Mouse (Mus musculus) duodenum, adult 2 months (tissue): ENCODE results near the gene Midn. TPM values are rescaled to one million over a fixed set of nuclear protein-coding genes. Genes with fewer than 3 reads are reported as not detected.

Experiments
- polyA plus RNA-seq: library from polyadenylated mRNA; depleted of rRNA; stranded (reverse); fragments of >200 nt; gene quantifications from 2 replicates; pipeline ENCODE4 v1.2.3, GENCODE M21; 2012; ENCODE audit warnings: low replicate concordance; rRNA removed

Midn gene
- polyA plus RNA-seq = 198 and 360 TPM in 2 replicates

DNA sequence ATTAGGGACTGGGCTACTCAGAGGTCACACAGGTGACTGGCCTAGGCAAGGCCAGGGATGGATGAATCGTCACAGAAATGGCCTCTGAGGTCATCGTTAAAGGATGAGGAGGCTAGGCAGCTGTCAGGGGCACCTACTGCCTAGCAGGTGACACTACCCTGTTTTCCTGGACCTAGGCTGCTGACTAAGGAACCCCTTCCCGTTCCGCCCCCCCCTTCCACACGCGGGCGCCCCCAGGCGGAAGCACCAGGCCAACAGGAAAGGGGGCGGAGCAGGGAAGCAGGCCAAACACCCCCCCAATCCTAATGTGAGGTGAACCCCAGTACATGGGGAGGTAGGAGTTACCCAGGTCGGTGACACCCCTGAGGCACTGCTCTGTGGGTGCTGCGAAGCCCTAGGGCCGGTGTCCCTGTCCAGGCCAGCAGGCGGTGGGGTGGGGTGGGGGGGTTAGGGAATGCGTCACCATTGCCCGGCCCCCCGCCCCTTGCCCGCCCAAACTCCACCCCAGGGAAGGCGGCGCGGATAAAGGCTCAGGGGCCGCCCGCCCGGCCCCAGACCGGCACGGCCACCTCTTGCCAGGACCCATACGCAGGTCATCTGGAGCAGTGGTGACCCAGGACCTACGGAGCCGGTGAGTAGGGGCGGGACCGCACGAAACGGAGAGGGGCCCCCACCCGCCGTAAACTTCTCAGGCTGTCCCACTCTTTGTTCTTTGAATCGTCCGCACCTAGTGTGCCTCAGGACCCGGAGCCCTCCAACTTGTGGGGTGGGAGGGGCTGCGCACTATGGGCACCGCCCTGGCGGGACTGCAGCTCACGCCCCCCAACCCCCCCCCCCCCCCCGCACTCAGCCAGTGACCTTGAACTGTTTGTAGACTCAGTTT is at the start of gene Midn:
TSS of gene Midn (plus strand) at position 554 of the 883 bp plus-strand sequence.

DNA sequence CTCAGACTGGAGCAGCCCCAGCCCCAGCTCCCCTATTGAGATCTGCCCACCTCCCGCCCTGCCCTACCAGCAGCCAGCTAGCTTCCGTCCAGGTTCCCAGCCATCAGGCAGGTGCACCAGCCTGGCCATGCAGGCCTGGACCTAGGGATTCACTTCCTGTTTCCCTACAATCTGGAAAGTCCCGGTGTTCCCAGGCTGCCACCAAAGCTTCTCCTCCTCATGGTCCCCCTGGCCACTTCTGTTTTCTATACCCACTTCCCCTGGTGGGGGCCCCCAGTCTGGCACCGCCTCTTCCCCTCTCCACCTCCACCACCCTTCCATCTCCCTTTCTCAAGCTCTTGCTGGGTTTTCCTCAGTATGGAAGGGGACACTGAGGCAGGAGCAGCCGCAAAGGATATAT is 42.6 kb upstream of the Midn start, which contains the start of gene Sbno2:
TSS of gene Sbno2 (minus strand) at position 112 of the 400 bp plus-strand sequence.

DNA sequence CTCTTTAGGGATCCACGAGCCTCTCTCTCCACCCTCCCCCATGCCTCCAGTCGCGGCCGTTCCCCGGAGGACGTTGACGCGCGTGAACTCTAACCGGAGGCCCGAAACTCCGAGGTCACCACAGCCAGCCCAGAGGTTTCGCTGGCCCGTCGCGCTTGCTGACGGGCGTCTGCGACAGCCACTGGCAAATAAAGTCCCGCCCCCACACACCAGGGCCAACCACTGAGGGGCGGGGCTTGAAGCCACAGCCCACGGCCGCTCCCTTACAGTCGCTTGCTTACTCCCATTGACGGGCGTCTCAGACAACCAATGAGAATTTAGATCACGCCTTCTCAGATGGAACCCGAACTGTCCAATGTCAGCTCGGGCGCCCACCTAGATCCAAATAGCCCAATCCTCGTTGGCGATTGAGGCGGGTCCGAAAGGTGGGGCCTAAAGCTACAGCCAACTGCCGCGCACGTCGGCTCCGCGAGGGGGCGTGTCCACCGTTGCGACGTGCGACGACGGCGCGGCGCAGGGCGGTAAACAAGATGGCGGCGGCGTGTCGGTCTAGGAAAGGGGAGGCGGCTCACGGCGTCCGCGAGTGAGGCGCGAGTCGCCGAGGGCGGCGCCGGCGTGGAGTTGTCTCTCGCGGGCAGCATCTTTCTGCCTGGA is 32.7 kb upstream of the Midn start, which contains the start of gene Stk11:
TSS of gene Stk11 (plus strand) at position 514 of the 654 bp plus-strand sequence.

DNA sequence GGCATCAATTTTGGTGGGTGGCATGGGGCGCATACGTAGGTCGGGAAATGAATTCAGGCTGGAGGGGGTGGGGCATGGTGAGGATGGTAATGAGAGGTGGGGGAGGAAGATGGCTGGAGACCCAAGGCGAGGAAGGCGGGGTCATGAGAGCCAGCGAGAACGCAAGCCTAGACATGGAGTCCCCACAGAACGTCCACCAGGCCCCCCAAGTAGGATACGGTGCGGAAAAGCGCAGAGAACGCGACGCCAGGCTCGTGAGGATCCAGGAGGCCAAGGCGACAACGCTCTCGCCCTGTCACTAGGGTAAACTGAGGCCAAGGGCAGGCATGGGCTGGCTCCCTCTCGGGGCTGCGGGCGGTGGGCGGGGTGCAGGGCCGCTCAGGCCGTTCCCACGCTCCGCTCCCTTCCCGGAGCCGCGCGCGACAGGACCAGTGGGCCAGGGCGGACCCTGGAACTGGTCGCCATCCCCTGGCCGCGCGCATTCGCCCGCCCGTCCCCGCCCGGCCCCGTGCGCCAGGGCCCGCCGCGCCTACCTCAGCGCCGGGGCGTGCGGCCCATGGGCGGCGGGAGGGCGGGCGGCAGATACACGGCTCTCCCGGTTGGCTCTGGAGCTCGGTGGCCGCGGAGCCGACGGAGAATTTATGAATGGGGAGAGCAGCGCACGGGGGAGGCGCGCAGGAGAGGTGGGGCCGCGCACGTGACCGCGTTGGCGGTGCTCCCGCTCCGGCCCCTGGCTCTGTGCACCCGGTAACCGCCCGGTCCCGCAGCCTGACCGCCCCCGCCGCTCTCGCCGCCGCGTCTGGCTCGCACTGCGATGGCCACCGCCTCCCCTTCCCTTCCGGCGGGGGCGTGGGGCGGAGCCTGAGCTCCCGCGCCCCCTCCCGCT is 9.3 kb upstream of the Midn start, which contains the start of gene Atp5d:
TSS of gene Atp5d (plus strand) at position 80 of the 886 bp plus-strand sequence.

DNA sequence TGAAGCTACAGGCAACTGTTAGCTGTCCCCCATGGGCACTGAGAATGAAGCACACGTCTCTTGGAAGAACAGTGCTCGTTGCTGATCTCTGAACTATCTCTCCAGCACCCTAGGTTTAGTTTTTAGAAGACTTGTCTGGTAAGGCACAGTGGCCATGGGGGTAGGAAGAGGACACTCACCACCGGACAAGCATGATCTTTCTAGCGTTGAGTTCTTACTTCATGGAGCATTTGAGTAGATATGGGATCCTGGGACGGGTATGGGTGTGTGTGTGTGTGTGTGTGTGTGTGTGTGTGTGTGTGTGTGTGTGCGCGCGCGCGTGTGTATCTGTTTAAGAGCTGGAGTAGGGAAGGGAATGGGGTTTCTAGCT is 7.4 kb upstream of the Midn start, which contains the start of gene Cbarp:
TSS of gene Cbarp (minus strand) at position 170 of the 370 bp plus-strand sequence.

DNA sequence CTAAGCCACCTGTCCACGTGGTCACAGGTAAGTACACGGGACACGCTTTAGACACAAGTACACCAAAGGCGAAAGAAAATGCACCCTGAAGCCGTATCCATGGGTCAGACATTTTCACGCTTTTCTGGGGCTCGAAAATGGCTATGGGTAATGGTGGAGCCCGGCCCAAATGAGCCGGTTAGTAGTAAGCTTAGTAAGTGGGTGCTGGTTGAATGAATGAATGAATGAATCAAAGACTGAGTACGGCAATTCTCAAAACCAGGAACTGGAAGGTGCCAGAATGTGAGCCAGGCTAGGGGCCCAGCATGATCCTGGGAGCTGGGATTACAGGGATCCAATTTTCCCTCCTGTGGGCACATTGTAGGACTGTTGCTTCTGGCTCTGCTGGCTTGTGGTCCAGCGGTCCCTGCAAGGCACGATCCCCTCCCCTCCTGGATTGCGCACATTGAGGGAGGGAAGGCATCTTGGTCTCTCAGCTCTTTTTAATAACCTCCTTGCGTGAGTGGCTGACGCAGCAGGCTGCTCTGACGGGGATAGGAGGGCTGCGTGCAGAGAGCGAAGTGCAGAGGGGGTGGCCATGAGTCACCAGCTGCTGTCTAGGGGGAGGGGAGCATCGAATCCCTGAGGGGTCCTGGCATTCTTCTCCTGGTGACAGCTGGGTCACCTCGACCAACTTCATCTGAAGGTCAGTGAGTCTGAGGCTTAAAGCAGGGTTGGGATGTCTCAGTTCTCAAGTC is 17.5 kb downstream of the Midn start, which contains the start of gene Cirbp:
TSS of gene Cirbp (plus strand) at position 594 of the 737 bp plus-strand sequence.

DNA sequence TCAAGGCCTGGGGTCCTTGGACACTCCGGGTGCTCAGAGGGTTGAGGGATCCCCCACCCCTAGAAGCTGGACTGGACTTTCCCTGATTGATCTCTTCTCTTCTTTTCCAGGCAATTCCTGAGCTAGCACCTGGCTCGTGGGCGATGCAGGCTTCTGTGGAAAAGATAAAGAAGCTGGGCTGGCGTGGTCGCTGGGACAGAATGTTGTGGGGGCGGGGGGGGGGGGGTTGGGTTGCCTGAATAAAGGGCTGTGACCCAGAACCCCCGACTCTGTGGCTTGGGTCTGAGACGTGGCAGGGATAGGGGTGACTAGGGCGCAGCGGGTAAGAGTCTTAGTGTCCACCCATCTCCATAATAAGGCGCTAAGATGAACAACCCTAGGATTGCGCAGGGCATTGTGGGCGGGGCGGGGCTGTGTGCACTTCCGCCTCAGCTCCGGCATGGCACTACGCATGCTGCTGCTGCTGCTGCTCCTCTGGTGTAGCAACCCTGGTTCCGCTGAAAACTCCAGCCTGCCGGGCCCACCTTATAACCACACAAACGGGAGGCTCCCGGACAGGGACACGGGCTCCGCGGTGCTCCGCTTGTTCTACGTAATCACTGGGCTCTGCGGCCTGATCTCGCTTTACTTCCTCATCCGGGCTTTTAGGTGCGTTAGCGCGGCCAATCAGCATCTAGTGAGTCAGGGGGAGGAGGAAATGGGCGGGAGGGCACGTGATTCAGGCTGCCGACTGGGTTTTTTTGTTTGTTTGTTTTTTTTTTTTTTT is 24.6 kb downstream of the Midn start, which contains the start of gene 1600002K03Rik:
TSS of gene 1600002K03Rik (plus strand) at position 418 of the 766 bp plus-strand sequence.

DNA sequence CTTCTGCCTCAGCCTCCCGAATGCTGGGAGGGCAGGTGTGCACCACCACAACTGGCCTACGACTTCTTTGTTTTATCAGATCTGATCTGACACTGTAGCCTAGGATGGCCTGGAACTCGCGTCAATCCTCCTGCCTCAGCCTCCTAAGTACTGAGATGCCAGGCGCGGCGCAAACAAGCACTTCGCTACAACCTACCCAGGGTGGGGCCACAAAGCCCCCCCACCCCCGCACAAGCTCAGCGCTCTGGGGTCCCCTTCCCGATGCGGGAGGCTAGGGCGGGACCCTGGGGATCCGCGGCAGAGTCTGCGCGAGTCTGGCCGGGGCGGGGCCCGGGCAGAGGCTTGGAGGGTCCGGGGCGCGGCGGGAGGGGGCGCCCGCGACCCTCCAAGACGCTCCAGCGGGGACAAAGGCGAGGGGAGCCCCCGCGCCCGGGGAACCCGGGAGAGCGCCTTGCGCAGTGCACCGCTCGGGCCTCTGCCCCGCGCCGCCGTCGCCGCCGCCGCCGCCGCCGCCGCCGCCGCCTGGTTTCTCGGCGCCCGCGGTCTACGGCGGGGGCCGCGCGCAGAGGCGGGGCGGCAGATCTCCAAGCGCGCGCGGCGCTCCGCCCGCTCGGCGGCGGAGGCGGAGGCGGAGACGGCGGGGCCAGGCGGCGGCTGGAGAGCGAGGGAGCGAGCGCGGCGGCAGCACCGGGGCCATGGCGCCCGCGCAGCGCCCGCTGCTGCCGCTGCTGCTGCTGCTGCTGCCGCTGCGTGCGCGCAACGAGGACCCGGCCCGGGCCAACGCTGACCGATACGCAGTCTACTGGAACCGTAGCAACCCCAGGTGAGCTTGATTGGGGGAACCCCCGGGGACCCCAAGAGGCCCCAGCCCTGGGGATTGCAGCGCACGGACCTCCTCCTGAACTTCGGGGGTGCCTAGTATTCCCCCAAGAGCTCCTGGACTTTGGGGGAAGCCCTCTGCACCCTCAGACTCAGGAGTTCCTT is 31.3 kb downstream of the Midn start, which contains the start of gene Efna2:
TSS of gene Efna2 (plus strand) at position 415 of the 984 bp plus-strand sequence.

Other genes with a start within 250 kb of the Midn start
- 44.8 and 49.2 TPM in 2 replicates for gene Med16, start 239.3 kb upstream of the Midn start, polyA plus RNA-seq
- gene Gm26602, start 237.4 kb upstream of the Midn start, polyA plus RNA-seq = not detected in 2 replicates
- 5.1 and 5.6 TPM in 2 replicates for gene Kiss1r, start 231.3 kb upstream of the Midn start, polyA plus RNA-seq
- 102 and 133 TPM in 2 replicates for gene R3hdm4, start 227.1 kb upstream of the Midn start, polyA plus RNA-seq
- gene Arid3a, start 221.2 kb upstream of the Midn start, polyA plus RNA-seq = 8.1 and 9.4 TPM in 2 replicates
- 32.5 and 36.7 TPM in 2 replicates for gene Wdr18, start 188.1 kb upstream of the Midn start, polyA plus RNA-seq
- gene Grin3b, start 177.6 kb upstream of the Midn start, polyA plus RNA-seq = 0.13 TPM in 1 of 2 replicates, not detected in the other
- gene Tmem259, start 163.9 kb upstream of the Midn start, polyA plus RNA-seq = 473 and 724 TPM in 2 replicates
- gene Cnn2, start 159.7 kb upstream of the Midn start, polyA plus RNA-seq = 47.4 and 53.3 TPM in 2 replicates
- 22.5 and 27.6 TPM in 2 replicates for gene Abca7, start 151.8 kb upstream of the Midn start, polyA plus RNA-seq
- gene Arhgap45, start 131.6 kb upstream of the Midn start, polyA plus RNA-seq = 16.6 and 28.8 TPM in 2 replicates
- gene Polr2e, start 108.5 kb upstream of the Midn start, polyA plus RNA-seq = 82.1 and 91.1 TPM in 2 replicates
- gene Gpx4, start 101.1 kb upstream of the Midn start, polyA plus RNA-seq = 1,699 and 1,725 TPM in 2 replicates
- 63.5 and 95.0 TPM in 2 replicates for gene Sbno2, start 42.7 kb upstream of the Midn start, polyA plus RNA-seq
- 105 and 121 TPM in 2 replicates for gene Stk11, start 32.5 kb upstream of the Midn start, polyA plus RNA-seq
- gene Atp5d, start 9.6 kb upstream of the Midn start, polyA plus RNA-seq = 5,808 and 7,935 TPM in 2 replicates
- 6.3 and 6.6 TPM in 2 replicates for gene Cbarp, start 7.4 kb upstream of the Midn start, polyA plus RNA-seq
- 46.7 and 55.3 TPM in 2 replicates for gene Cirbp, start 17.7 kb downstream of the Midn start, polyA plus RNA-seq
- gene 1600002K03Rik, start 24.7 kb downstream of the Midn start, polyA plus RNA-seq = 12.6 and 12.7 TPM in 2 replicates
- gene Efna2, start 31.2 kb downstream of the Midn start, polyA plus RNA-seq = 2.0 and 2.2 TPM in 2 replicates
- gene Mum1, start 78.2 kb downstream of the Midn start, polyA plus RNA-seq = 14.5 and 19.2 TPM in 2 replicates
- gene Ndufs7, start 100.8 kb downstream of the Midn start, polyA plus RNA-seq = 967 and 1,434 TPM in 2 replicates
- gene Gamt, start 112.7 kb downstream of the Midn start, polyA plus RNA-seq = 15.1 and 43.1 TPM in 2 replicates
- 104 and 128 TPM in 2 replicates for gene Dazap1, start 113.2 kb downstream of the Midn start, polyA plus RNA-seq
- gene Rps15, start 144.2 kb downstream of the Midn start, polyA plus RNA-seq = 739 and 1,199 TPM in 2 replicates
- gene Apc2, start 147.7 kb downstream of the Midn start, polyA plus RNA-seq = 0.88 and 1.1 TPM in 2 replicates
- gene 2310011J03Rik, start 172.3 kb downstream of the Midn start, polyA plus RNA-seq = 52.1 and 92.1 TPM in 2 replicates
- gene Pcsk4, start 181.2 kb downstream of the Midn start, polyA plus RNA-seq = 37.6 and 47.6 TPM in 2 replicates
- 257 and 279 TPM in 2 replicates for gene Reep6, start 181.7 kb downstream of the Midn start, polyA plus RNA-seq
- 113 and 171 TPM in 2 replicates for gene Adamtsl5, start 200.1 kb downstream of the Midn start, polyA plus RNA-seq
- gene Plk5, start 208.2 kb downstream of the Midn start, polyA plus RNA-seq = 2.4 and 7.5 TPM in 2 replicates
- gene Mex3d, start 239.4 kb downstream of the Midn start, polyA plus RNA-seq = 13.6 and 24.5 TPM in 2 replicates